Mouse (Mus musculus): ENCODE results near the gene Shroom4.
"Not testable (repeated sequence)": the region's sequence is repeated elsewhere in the genome, so short reads cannot be mapped to it uniquely, and the experiment has no call there.

Shroom4 gene

GRCm38 (mm10) chrX:6399626-6400397 lies at the start of gene Shroom4:
TSS of gene Shroom4 (plus strand) at chrX:6399854.
- DNase-seq: peak; percentile 25

- no peak for DNase-seq
Measured at GRCm38 (mm10) chrX:6356876-6357275, 42.8 kb upstream of the Shroom4 start.

DNA sequence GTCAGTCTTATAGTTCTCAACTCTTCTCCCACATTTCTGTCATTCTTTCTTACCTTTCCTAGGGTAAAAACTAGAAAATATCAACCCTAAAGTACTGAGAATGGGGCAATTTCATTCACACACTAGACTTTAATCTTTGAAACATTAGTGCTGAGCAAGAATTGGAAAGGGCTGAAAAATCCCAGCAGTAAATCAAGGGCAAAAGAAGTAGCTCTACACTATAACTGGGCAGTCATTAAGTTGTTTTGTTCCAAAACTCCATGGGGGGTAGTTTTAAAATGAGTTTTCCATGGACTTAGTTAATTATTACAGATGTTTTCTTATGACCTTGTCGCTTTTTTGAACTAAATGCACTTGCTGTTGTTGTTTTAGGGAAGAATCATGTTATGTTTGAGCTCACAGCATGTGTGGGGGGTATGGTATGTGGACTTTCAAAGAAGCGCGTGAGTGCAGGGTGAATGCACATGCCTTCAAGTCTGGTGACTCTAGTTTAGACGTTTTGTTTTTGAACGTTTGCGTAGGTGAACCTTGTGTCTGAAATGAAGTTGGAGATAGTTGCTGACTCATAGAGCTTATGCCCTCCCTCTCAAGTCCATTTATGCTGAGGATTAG lies 42.0 kb upstream of the Shroom4 start:
- no peak for DNase-seq

- no peak for DNase-seq
Measured at GRCm38 (mm10) chrX:6368822-6369221, 30.8 kb upstream of the Shroom4 start.

DNA sequence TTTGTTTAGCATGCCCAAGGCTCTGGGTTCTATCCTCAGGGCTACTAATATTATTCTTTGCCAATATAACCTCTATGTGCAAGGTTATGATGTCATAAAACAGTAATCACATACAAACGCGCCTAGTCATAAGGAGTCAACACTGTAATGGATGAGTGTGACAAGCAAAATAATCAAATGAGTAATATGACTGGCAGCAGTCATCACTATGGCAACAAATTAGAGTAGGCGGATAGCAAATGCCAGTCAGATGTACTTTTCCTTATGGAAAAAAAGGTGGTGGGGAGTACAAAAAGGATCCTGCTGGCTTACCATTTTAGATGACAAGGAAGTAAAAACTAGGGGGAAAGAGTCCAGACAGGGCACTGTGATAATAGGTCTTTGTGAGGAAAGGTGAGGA lies 28.9 kb upstream of the Shroom4 start:
- no peak for DNase-seq

DNA sequence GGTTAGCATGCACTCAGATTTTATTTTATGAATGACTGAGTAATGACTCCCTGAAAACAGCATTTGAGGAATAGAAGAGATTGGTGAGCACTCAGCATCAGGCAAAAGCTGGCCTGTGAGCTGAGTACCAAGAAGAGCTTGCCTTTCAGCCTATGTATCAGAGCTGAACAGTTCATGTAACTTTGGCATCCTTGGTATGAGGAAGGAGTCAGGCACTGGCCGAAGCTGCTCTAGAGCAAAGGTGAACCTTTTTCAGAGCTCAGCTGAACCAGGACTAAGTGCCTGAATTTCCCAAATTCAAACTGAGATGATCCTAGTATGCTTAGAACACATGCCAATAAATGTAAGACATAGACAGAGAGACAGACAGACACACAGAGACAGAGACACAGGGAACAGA lies 5.8 kb upstream of the Shroom4 start:
- DNase-seq: no peak

GRCm38 (mm10) chrX:6399193-6399592 lies 461 bp upstream of the Shroom4 start:
- DNase-seq: no peak

DNA sequence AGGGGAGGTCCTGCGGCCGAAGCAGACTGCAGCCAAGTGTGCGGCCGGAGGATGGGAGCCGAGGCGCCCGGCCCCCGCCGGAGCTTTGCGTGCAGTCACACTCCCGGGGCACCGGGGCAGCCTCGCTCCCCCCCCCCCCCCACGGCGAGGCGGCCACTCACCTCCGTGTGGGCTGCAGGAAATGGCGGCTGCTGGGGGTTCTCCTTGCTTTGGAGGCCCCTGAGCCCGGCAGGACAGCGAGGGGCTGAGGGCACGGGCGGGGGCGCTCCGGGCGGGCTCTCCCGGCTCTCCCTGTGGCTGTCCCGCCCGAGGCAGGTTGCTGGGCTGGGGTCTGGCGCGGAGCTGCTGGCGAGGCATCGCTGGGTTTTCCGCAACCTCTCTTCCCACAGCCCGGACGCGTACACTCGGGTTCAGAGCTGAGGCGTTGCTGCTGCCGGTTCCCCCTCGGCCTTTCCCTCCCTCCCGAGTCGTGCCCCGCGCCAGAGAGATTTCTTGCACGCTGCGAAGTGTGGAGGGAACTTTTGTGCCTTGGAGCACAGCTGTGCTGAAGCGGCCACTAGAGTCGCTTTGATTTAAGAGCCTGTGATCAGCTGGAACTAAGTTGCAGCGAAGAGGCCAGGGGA lies 855 bp downstream of the Shroom4 start:
- peak; percentile 13 for DNase-seq

DNA sequence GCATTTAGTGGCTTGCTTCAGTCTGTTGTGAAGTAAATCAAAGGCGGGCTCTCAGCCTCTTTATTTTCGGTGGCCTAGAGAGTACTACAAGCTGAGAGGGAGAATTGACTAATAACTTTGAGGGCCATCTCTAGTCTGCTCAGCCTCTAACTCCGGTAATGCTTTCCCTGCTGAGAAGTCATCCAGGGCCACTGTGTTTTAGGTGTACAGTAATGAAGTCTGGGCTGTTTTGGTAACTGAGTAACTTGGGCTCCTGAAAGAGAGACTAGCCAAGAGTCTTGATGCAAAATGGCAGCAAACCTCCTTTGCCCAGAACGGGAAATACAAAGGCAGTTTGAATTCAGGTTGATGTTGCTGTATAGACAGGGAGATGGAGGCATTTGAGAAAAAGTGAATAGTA lies 3.3 kb downstream of the Shroom4 start:
- no peak for DNase-seq

DNA sequence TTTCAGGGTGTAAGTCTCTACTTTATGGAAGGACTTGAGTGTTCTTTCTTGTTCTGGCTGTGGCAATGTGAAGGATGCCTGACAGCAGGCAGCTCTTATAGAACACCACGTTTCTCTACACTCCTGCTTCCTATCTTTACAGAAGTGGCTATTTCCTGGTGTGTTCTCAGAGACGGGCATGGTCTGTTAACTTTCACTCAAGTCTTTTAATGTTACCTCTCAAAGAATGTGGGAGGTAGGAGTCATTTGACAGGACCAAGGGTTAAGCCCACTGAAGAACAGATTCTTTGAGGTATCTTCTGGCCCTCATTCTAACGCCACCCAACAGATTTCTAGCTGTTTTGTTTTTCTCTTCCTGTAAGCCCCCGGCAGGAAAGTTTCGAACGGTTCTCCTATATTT lies 9.5 kb downstream of the Shroom4 start:
- DNase-seq: no peak

- no peak for DNase-seq
Measured at GRCm38 (mm10) chrX:6415412-6415811, 15.8 kb downstream of the Shroom4 start.

DNA sequence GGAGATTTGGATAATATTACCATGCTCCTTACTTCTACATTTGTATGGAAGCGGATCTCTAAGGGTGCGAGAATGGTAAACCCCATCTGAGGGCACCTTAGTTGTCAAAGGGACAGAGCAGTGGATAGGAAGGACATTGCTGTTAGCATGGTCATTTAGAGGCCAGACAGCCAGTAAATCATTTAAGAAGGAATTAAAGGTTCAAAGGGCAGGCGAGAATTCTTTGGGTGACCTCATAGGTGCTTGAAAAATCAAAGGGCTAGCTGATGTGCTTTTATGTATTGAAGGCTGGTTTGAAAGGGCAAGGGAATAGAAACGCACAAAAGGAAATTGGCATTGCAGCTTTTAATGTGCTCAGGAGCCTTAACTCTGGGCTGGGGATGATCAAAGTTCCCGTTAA lies 16.3 kb downstream of the Shroom4 start:
- DNase-seq: no peak

DNA sequence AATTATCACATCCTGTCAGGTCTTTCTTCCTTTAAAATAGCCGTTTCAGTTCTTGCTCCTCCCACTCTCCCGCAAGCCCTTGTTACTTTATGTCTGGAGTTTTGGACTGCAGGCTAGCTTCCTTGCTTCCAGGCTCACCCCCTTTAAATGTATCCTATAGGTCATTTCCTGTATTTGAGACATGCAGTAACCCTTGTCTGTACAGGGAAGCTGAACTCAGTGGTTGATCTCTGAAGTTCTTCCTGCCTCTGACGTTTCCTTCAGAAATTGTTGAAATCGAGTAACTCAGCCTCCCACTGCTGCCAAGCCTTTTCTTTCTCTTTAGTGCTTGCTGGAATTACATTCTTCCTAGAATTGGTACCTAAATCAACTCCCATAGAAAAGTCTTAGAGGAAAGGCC lies 18.5 kb downstream of the Shroom4 start:
- no peak for DNase-seq

GRCm38 (mm10) chrX:6435260-6435659 lies 35.6 kb downstream of the Shroom4 start:
- no peak for DNase-seq

GRCm38 (mm10) chrX:6446422-6446821 lies 46.8 kb downstream of the Shroom4 start:
- DNase-seq: no peak

- DNase-seq: no peak
Measured at GRCm38 (mm10) chrX:6448001-6448400, 48.3 kb downstream of the Shroom4 start.

DNA sequence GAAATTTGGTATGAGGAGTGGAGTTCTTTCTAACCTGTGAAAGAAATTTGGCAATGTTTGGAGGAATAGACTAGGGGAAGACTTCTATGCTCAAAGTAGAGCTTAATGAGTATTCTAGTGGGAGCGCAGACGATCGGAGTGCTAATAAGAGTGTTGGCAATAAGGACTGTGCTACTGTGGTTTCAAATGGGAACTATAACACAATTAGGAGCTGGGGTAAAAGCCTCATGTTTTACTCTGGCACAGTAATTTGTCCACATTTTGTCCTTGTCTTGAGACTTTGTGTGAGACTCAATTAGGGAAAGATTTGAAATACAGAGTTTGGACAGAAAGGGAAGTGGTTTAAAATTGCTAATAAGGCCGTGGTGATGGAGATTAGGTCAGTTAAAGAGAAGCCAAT lies 53.6 kb downstream of the Shroom4 start:
- DNase-seq: no peak

DNA sequence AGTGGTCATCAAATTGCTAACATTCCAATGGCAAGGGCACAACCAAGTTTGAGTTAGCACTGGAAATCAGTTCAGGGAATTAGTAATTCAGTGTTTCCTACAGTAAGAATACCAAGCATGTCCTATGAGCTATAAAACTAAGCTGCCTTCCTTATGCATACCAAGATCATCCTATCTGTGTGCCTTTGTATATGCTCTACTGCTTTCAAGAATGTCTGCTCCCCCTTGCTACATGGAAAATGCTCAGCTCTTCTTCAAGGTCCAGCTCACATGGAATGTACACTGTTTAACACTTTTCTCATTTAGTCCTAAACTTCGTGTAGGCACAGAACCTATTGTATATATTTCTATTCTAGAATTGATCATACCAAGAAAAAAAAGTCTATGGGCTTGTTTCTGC lies 69.6 kb downstream of the Shroom4 start:
- DNase-seq: not testable (repeated sequence)

DNA sequence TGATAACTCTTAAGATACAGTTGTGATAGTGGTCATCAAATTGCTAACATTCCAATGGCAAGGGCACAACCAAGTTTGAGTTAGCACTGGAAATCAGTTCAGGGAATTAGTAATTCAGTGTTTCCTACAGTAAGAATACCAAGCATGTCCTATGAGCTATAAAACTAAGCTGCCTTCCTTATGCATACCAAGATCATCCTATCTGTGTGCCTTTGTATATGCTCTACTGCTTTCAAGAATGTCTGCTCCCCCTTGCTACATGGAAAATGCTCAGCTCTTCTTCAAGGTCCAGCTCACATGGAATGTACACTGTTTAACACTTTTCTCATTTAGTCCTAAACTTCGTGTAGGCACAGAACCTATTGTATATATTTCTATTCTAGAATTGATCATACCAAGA lies 72.9 kb downstream of the Shroom4 start:
- DNase-seq: not testable (repeated sequence)

- DNase-seq: no peak
Measured at GRCm38 (mm10) chrX:6475177-6475576, 75.5 kb downstream of the Shroom4 start.

GRCm38 (mm10) chrX:6482268-6482667 lies 82.6 kb downstream of the Shroom4 start:
- DNase-seq: no peak

DNA sequence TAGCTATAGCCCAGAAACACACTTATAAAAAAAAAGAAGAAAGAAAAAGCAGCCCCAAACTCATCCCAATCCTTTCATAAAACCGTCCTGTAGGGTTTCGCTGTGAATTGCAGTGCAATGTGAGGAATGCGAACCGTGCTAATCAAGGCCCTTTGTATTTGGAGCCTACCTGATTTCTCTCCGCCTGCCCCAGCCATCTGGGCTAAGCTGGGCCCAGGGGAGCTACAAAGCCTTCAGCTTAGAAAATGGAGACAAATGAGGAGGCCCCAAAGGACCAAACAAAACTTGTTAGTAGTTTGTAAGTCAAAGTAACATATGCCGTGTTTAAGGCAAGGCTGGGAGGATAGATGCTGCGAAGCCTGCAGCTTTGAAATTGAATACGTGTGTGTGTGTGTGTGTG lies 84.2 kb downstream of the Shroom4 start:
- DNase-seq: no peak

GRCm38 (mm10) chrX:6490433-6490832 lies 90.8 kb downstream of the Shroom4 start:
- no peak for DNase-seq

DNA sequence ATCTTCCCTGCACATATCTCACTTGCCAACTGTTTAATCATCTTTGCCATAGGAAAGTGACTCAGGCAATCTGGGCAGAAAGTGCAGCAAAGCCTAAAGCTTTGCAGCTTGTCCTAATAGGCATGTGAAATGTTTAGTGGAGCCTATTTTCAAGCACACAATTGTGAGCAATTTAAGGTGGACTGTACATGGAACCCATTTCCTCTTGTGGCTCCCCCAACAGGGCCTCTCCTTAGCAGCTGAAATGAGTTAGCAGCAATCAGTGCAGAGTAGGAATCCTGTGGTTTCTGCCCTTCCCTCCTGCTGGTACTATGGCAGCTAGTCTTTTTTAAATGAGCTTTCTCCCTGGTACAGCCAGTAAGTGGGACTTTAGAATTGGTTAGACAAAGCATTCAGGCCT lies 95.8 kb downstream of the Shroom4 start:
- no peak for DNase-seq

Measured in thymus, postnatal 4 days (tissue).